Mouse (Mus musculus) thymus, adult 2 months (tissue): ENCODE data around the gene Mlph.

Source experiments
- CTCF ChIP-seq: fragments of 200-500 bp; IDR thresholded peaks from 2 replicates; pipeline ENCODE4 v1.5.1; 2012; ENCODE audit warnings: mild to moderate bottlenecking, control low read depth, low read length, moderate library complexity, borderline replicate concordance; ENCODE audit not compliant: control insufficient read depth, poor library complexity, insufficient read depth; ENCODE audit errors: extremely low read depth
- POLR2A ChIP-seq: fragments of 200-500 bp; IDR thresholded peaks from 2 replicates; pipeline ENCODE4 v1.6.1; 2012; ENCODE audit warnings: mild to moderate bottlenecking, low read length, control low read depth, moderate library complexity; ENCODE audit not compliant: control insufficient read depth, poor library complexity, insufficient read depth; ENCODE audit errors: extremely low read depth

- no peak for TF ChIP-seq POLR2A
- no peak for TF ChIP-seq CTCF
Observed at GRCm38 (mm10) chr1:90969347-90969784, 54.5 kb downstream of the Mlph start, which contains the start of gene Rab17.
